Mouse (Mus musculus) E14TG2a.4 (cell line): ENCODE results near the gene Fbn1.

Experiments used
- CTCF ChIP-seq: conservative IDR thresholded peaks from 2 replicates; pipeline ENCODE4 v1.5.1; 2014; ENCODE audit warnings: low read length
- NANOG ChIP-seq: IDR thresholded peaks from 2 replicates; pipeline ENCODE4 v1.6.1; 2014; ENCODE audit warnings: borderline replicate concordance, low read length, mixed read lengths

DNA sequence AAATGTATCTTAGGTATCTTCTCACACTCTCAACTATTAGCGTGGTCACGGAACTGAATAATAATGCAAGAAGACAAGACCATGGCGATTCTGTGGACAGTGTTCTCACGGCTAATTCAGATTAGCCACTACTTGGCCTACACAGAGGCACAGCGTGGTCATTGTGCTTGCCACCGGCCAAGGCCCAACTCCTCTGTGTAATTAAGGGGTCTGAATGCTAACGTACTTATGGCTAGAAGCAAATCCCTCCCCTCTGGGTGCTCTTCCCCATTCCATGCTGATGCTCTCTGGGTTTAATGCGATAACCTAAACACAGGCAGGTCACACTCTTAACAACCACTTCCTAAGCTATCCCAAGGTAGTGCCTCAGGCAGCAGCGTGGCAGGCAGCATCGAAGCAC lies 132.5 kb downstream of the Fbn1 start:
- TF ChIP-seq CTCF (no peak), NANOG (no peak)
